Mouse (Mus musculus) liver, embryonic 14.5 days (tissue): Measurements from ENCODE around the gene Slc22a21. TPM values are rescaled to one million over a fixed set of nuclear protein-coding genes. Genes with fewer than 3 reads are reported as not detected.

Source experiments
- ATAC-seq: fragments of 200-750 bp; cut with Nextera tagmentation; 2 replicates; pipeline ENCODE4 v1.8.0; 2017; ENCODE audit warnings: moderate number of reproducible peaks, mild to moderate bottlenecking, moderate library complexity; ENCODE audit not compliant: insufficient read depth
- DNase-seq, 3 experiments: peaks; one replicate each; pipeline ENCODE4 v3.0.0-alpha.2; 2012 to 2013; ENCODE audit warnings: low read depth in 3 of 3, low spot score in 3 of 3
- H3K27ac ChIP-seq: fragments of 300-500 bp; sonication (generic); 2 replicates; pipeline ENCODE4 v1.5.1; 2014; ENCODE audit warnings: moderate library complexity, mild to moderate bottlenecking, control low read depth, inconsistent platforms
- H3K27me3 ChIP-seq: fragments of 300-500 bp; sonication (generic); 2 replicates; pipeline ENCODE4 v1.6.1; 2014; ENCODE audit warnings: mild to moderate bottlenecking, low read length, moderate library complexity; ENCODE audit not compliant: control insufficient read depth, insufficient read depth
- H3K36me3 ChIP-seq: fragments of 300-500 bp; sonication (generic); replicated peaks from 2 replicates; pipeline ENCODE4 v1.6.1; 2014; ENCODE audit warnings: low read depth; ENCODE audit not compliant: control insufficient read depth, insufficient read depth
- H3K4me1 ChIP-seq, 2 experiments: fragments of 200-500 bp in 1 of 2; fragments of 300-500 bp in 1 of 2; sonication (generic) in 1 of 2; replicated peaks; 2 replicates each; pipeline ENCODE4 v1.6.1; 2012 to 2014; ENCODE audit warnings: antibody characterized with exemption in 1 of 2, inconsistent platforms in 1 of 2, low read length in 1 of 2; ENCODE audit not compliant: control insufficient read depth in 2 of 2, insufficient read depth in 2 of 2
- H3K4me2 ChIP-seq: fragments of 300-500 bp; sonication (generic); 2 replicates; pipeline ENCODE4 v1.6.1; 2014; ENCODE audit warnings: low read depth, mild to moderate bottlenecking, control low read depth, moderate library complexity
- H3K4me3 ChIP-seq, 2 experiments: fragments of 200-500 bp in 1 of 2; fragments of 300-500 bp in 1 of 2; sonication (generic) in 1 of 2; 2 replicates each; pipeline ENCODE4 v1.5.1; 2012 to 2014; ENCODE audit warnings: low read depth in 2 of 2, low read length in 2 of 2, mild to moderate bottlenecking in 2 of 2, control low read depth in 1 of 2, inconsistent platforms in 1 of 2, moderate library complexity in 1 of 2; ENCODE audit not compliant: insufficient read depth in 1 of 2
- H3K9ac ChIP-seq: fragments of 300-500 bp; sonication (generic); replicated peaks from 2 replicates; pipeline ENCODE4 v1.6.1; 2014; ENCODE audit warnings: mild to moderate bottlenecking, control low read depth, moderate library complexity
- H3K9me3 ChIP-seq: fragments of 300-500 bp; sonication (generic); 2 replicates; pipeline ENCODE4 v1.6.1; 2016; ENCODE audit warnings: low read length, mixed read lengths; ENCODE audit not compliant: control insufficient read depth
- CTCF ChIP-seq: IDR thresholded peaks from 2 replicates; pipeline ENCODE4 v1.5.1; 2016; ENCODE audit warnings: antibody characterized with exemption, low read depth, control low read depth
- EP300 ChIP-seq: IDR thresholded peaks from 2 replicates; pipeline ENCODE4 v1.6.1; 2016; ENCODE audit warnings: antibody characterized with exemption, low read depth
- WGBS: fragments of 180-500 bp; shearing (Covaris S2); extraction: QIAGEN DNeasy Blood & Tissue Kit; methylation state at CpG from one replicate; pipeline ENCODE4 v1.1.7; 2014; ENCODE audit not compliant: insufficient replicate concordance; 5-methylcytosine and 5-hydroxymethylcytosine counted together
- polyA plus RNA-seq, 2 experiments: library from polyadenylated mRNA; depleted of rRNA in 1 of 2; stranded (reverse) in 1 of 2; unstranded in 1 of 2; fragments of >200 nt; fragmentation: Nextera tagmentation in 1 of 2; extraction: Ambion mirVana in 1 of 2; gene quantifications; 2 replicates each; pipeline versions ENCODE4 v1.2.1 to v1.2.3; 2012 to 2014

Gene Slc22a21
- polyA plus RNA-seq, 2 experiments: 1.7 to 2.8 TPM

DNA sequence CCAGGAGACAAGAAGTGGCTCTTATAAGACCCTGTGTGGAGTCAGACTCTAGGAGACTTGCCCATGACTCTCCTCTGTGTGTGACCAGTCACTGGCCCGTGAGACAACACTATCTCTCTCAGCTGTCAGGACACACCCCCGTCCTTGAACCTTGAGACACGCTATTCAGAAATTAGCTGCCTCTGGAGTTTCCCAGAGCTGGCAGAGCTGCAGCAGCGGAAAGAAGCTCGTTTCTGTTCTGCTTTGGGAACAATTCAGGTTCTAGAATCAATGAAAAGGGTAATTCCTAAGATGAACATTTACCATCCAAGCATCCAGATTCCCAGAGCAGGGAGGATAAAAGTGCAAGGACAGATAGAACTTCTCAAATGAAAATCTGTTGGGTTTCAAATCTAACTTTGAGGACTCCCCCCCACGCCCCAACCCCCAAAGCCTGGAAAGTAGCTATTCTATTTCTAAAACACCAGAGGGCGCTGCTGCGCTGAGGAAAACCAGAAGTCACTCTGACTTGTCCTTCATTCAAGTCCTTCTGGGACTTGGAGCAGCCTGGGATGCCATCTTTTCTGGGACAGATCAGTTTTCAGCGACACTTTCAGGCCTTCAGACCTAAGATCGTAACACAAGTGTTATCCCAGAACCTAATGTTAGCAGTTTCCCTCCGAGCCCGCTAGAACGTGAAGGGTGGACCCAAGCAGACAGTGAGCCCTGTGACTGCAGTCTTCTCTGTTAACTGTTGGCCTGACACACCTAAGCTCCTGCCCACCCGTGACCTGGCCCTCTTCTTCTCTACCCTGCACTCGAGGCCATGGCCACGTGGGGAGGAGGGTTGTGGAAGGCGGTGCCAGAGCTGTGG, 48.8 kb downstream of the Slc22a21 start:
- no peaks in the 10 kb centered on the region for H3K9me3 ChIP-seq
- H3K4me1 ChIP-seq: no peaks in the 10 kb centered on the region
- no peaks in the 10 kb centered on the region for H3K36me3 ChIP-seq
- WGBS: 25% methylated on average over 17 of the region's 17 CpGs
- H3K4me2 ChIP-seq: no peak overlapping the region
- peak; percentile 80 for TF ChIP-seq CTCF
- no peak for TF ChIP-seq EP300
- H3K27ac ChIP-seq: no peak overlapping the region
- H3K4me3 ChIP-seq: no peak overlapping the region
- ATAC-seq (no peak), DNase-seq (peak; percentile 10 to 28 (median 19))
- no peak overlapping the region for H3K9ac ChIP-seq
- no peaks in the 10 kb centered on the region for H3K27me3 ChIP-seq

DNA sequence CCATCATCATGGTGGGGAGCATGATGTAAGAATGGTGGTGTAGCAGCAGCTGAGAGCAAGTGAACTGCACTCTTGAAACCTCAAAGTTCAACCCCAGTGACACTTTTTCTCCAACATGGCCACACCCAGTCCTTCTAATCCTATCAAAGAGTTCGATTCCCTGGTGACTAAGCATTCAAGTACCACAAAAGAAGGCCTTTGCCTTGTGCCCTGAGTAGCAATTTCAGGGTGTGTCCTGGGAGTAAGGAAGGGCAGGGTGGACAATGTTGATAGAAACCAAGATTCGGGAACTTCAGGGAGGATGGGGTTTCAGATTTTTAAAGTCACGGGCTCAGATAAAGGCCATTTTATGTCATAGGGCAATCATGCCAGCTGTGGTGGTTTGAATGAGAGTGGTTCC, 50.4 kb downstream of the Slc22a21 start:
- no peak overlapping the region for H3K4me2 ChIP-seq
- H3K9me3 ChIP-seq: no peaks in the 10 kb centered on the region
- WGBS: 53% methylated on average over 3 of the region's 3 CpGs
- no peak overlapping the region for H3K27ac ChIP-seq
- DNase-seq (no peak), ATAC-seq (no peak)
- no peaks in the 10 kb centered on the region for H3K4me1 ChIP-seq
- H3K4me3 ChIP-seq: no peak overlapping the region
- H3K36me3 ChIP-seq: no peaks in the 10 kb centered on the region
- H3K9ac ChIP-seq: no peak overlapping the region
- no peaks in the 10 kb centered on the region for H3K27me3 ChIP-seq
- TF ChIP-seq CTCF (no peak), EP300 (no peak)

DNA sequence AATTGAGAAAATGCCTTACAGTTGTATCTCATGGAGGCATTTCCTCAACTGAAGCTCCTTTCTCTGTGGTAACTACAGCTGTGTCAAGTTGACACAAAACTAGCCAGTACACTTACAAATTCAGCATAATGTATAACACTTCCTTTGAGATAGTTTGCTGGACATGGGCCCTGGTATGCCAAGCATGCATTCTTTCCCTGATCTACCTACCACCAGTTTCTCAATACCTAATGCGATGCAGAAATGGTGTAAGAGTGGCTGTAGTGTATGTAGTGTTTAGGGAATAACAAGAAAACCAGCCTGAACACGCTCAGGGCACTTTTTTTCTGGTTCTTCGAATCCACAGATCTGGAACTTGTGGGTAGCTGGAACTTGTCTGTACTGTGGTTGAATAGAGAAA, 51.5 kb downstream of the Slc22a21 start:
- Histone ChIP-seq H3K27me3 (no peaks in the 10 kb centered on the region), H3K9me3 (no peaks in the 10 kb centered on the region), H3K36me3 (no peaks in the 10 kb centered on the region), H3K9ac (no peak overlapping the region), H3K4me3 (no peak overlapping the region), H3K4me2 (no peak overlapping the region), H3K27ac (no peak overlapping the region), H3K4me1 (no peaks in the 10 kb centered on the region)
- ATAC-seq (no peak), DNase-seq (no peak)
- WGBS: 48% methylated on average over 3 of the region's 3 CpGs
- TF ChIP-seq CTCF (no peak), EP300 (no peak)

- no peak overlapping the region for H3K9ac ChIP-seq
Observed at GRCm38 (mm10) chr11:53926303-53926702, 53.8 kb downstream of the Slc22a21 start.

DNA sequence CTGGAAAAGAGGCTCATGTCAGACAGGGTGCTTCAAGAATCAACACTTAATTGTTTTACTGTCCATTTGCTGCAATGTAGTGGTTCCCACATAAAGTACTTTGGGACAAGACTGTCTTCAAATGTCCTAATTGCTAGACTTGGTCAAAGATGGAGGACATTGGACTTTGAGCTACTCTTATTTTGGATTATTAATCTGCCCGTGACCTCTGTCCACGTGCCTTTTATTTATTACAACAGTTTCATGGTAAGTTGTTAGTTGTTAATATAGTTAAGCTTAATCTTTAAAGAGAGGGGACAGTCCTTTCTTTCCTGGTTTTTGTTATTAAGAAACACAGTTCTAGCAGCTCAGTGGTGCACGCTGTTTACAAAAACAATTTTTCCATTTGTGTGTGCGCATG, 61.3 kb downstream of the Slc22a21 start:
- whole genome bisulfite sequencing: 77% methylated on average over 4 of the region's 4 CpGs

More at GRCm38 (mm10) chr11:53926303-53926702, 53.8 kb downstream of the Slc22a21 start:
- no peak overlapping the region for H3K4me3 ChIP-seq
- DNase-seq (no peak), ATAC-seq (no peak)
- TF ChIP-seq CTCF (no peak), EP300 (no peak)
- 56% methylated on average over 5 of the region's 5 CpGs for WGBS
- H3K36me3 ChIP-seq: no peaks in the 10 kb centered on the region
- H3K4me1 ChIP-seq: no peaks in the 10 kb centered on the region
- H3K9me3 ChIP-seq: no peaks in the 10 kb centered on the region
- H3K27ac ChIP-seq: no peak overlapping the region
- no peaks in the 10 kb centered on the region for H3K27me3 ChIP-seq
- H3K4me2 ChIP-seq: no peak overlapping the region

More for the DNA sequence above, 61.3 kb downstream of the Slc22a21 start:
- no peaks in the 10 kb centered on the region for H3K9me3 ChIP-seq
- H3K4me1 ChIP-seq: no peaks in the 10 kb centered on the region
- no peaks in the 10 kb centered on the region for H3K27me3 ChIP-seq
- H3K4me2 ChIP-seq: no peak overlapping the region
- no peak overlapping the region for H3K27ac ChIP-seq
- DNase-seq (no peak), ATAC-seq (no peak)
- H3K4me3 ChIP-seq: no peak overlapping the region
- H3K9ac ChIP-seq: no peak overlapping the region
- TF ChIP-seq EP300: no peak
- TF ChIP-seq CTCF: no peak
- no peaks in the 10 kb centered on the region for H3K36me3 ChIP-seq
